Mouse (Mus musculus) erythroblast, embryonic 14.5 days (primary cell): ENCODE results near the gene Manbal.

Experiments
- GATA1 ChIP-seq: IDR thresholded peaks from 2 replicates; pipeline ENCODE4 v1.6.1; 2012; ENCODE audit warnings: low read length, inconsistent platforms, mixed read lengths
- TAL1 ChIP-seq: IDR thresholded peaks from 3 replicates; pipeline ENCODE4 v1.6.1; 2012; ENCODE audit warnings: low read length, inconsistent platforms, mixed read lengths

DNA sequence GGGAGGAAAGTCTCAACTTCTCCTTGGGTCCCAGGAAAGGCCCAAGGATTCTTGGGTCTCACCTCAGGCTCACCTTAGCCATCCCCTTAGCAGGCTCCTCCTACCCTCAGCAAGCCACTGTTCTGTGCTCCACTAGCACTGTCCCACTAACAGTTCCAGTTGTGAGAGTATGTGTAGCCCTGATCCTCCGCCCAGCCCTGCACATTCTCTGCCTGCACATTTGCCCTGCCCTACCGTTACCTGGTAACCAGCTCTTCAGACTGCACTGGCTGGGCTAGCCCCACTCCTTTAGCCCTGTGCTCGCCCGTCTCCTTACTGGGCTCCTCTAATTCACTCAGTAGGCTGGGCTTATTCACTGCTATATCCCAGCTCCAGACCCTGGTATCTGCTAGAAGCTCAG lies 53.0 kb downstream of the Manbal start:
- TF ChIP-seq GATA1: no peak
- no peak for TF ChIP-seq TAL1
